Mouse (Mus musculus): ENCODE data around the gene BC107364. TPM values are rescaled to one million over a fixed set of nuclear protein-coding genes. Genes with fewer than 3 reads are reported as not detected.
"Not testable (repeated sequence)": the region's sequence is repeated elsewhere in the genome, so short reads cannot be mapped to it uniquely, and the experiment has no call there.

BC107364 gene
- polyA plus RNA-seq, 1 experiment from 2014 or later: not detected

GRCm38 (mm10) chr3:96403016-96403415 is 49.1 kb downstream of the BC107364 start:
- no peak overlapping the region for H3K4me3 ChIP-seq (ENCODE audit: inconsistent target)
- WGBS (ENCODE audit: missing documents): 33% methylated on average over 1 of the region's 1 CpGs

GRCm38 (mm10) chr3:96401832-96402501 is 50.1 kb downstream of the BC107364 start:
- 4% methylated on average over 41 of the region's 41 CpGs for WGBS (ENCODE audit: missing documents)
- Histone ChIP-seq H3K4me3 (ENCODE audit: inconsistent target) (peak overlapping the region; percentile 3; the same call in 1 of the 2 replicates), H3K36me3 (ENCODE audit: inconsistent target) (no peaks in the 10 kb centered on the region), H3K27ac (no peak overlapping the region), H3K79me2 (ENCODE audit: inconsistent target) (no peaks in the 10 kb centered on the region)

More at GRCm38 (mm10) chr3:96403016-96403415, 49.1 kb downstream of the BC107364 start:
- H3K79me2 ChIP-seq (ENCODE audit: inconsistent target): no peaks in the 10 kb centered on the region
- H3K36me3 ChIP-seq (ENCODE audit: inconsistent target): no peaks in the 10 kb centered on the region
- no peak overlapping the region for H3K27ac ChIP-seq

GRCm38 (mm10) chr3:96401474-96401831 is 50.7 kb downstream of the BC107364 start:
- Histone ChIP-seq H3K27ac (no peak overlapping the region), H3K36me3 (ENCODE audit: inconsistent target) (no peaks in the 10 kb centered on the region), H3K79me2 (ENCODE audit: inconsistent target) (no peaks in the 10 kb centered on the region), H3K4me3 (ENCODE audit: inconsistent target) (peak overlapping the region; percentile 3; the same call in 1 of the 2 replicates)
- WGBS (ENCODE audit: missing documents): 11% methylated on average over 13 of the region's 13 CpGs

- H3K36me3 ChIP-seq (ENCODE audit: inconsistent target): no peaks in the 10 kb centered on the region
- 16% methylated on average over 5 of the region's 5 CpGs for WGBS (ENCODE audit: missing documents)
- H3K4me3 ChIP-seq (ENCODE audit: inconsistent target): no peak overlapping the region
- H3K79me2 ChIP-seq (ENCODE audit: inconsistent target): no peaks in the 10 kb centered on the region
- no peak overlapping the region for H3K27ac ChIP-seq
Measured at GRCm38 (mm10) chr3:96398911-96399310, 53.2 kb downstream of the BC107364 start.

- H3K36me3 ChIP-seq (ENCODE audit: inconsistent target): no peaks in the 10 kb centered on the region
- H3K4me3 ChIP-seq (ENCODE audit: inconsistent target): no peak overlapping the region
- no peak overlapping the region for H3K27ac ChIP-seq
- H3K79me2 ChIP-seq (ENCODE audit: inconsistent target): no peaks in the 10 kb centered on the region
- 91% methylated on average over 7 of the region's 7 CpGs for WGBS (ENCODE audit: missing documents)
Measured at GRCm38 (mm10) chr3:96396857-96397256, 55.2 kb downstream of the BC107364 start.

DNA sequence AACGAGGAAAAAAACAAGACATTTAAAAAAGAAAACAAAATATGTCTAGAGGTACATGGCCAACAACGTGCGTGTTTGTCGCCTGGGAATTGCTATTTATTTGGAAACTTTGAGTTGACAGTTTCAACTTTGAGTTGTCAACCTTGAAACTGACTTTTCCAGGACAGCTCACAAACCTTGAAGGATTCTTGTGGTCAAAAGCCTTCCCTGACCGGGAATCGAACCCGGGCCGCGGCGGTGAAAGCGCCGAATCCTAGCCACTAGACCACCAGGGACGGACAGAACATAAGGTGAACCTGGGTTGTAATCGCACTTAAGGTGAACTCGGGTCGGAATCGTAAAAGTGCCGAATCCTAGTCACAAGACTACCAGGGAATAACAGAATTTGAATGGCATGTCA is 64.9 kb downstream of the BC107364 start:
- H3K79me2 ChIP-seq (ENCODE audit: inconsistent target); H3K36me3 ChIP-seq (ENCODE audit: inconsistent target); H3K4me3 ChIP-seq (ENCODE audit: inconsistent target); H3K27ac ChIP-seq: not testable (repeated sequence)
- WGBS (ENCODE audit: missing documents): no CpG with 5 or more reads among the region's 18 CpGs

Other genes starting within 250 kb of the BC107364 start
- gene Bola1, start 232.6 kb downstream of the BC107364 start, polyA plus RNA-seq (2018): 5.3 to 18.4 TPM (median 17.6 TPM) in 3 replicates
- gene Hist2h2ab, start 232.4 kb downstream of the BC107364 start, polyA plus RNA-seq (2018): not detected in 3 replicates
- not detected in 3 replicates for gene Hist2h2ac, start 231.4 kb downstream of the BC107364 start, polyA plus RNA-seq (2018)
- gene Hist2h2be, start 231.2 kb downstream of the BC107364 start, polyA plus RNA-seq (2018): 5.7 to 13.3 TPM (median 6.8 TPM) in 3 replicates
- gene Hist2h3c2, start 213.2 kb downstream of the BC107364 start, polyA plus RNA-seq (2018): 2.4 to 4.9 TPM (median 3.8 TPM) in 3 replicates
- gene Hist2h2aa2, start 212.0 kb downstream of the BC107364 start, polyA plus RNA-seq (2018): 57.1 to 112 TPM (median 105 TPM) in 3 replicates
- 24.8 to 42.2 TPM (median 31.8 TPM) in 3 replicates for gene Hist2h2aa1, start 206.8 kb downstream of the BC107364 start, polyA plus RNA-seq (2018)
- 1.7 to 8.5 TPM (median 4.8 TPM) in 3 replicates for gene Hist2h3c1, start 205.6 kb downstream of the BC107364 start, polyA plus RNA-seq (2018)
- 0.30 to 0.62 TPM in 2 of 3 replicates, not detected in the other for gene Hist2h4, start 189.0 kb downstream of the BC107364 start, polyA plus RNA-seq (2018)
- gene Hist2h3b, start 183.7 kb downstream of the BC107364 start, polyA plus RNA-seq (2018): not detected in 3 replicates
- not detected in 3 replicates for gene Hist2h2bb, start 182.6 kb downstream of the BC107364 start, polyA plus RNA-seq (2018)
- 189 to 290 TPM (median 287 TPM) in 3 replicates for gene Fcgr1, start 158.3 kb downstream of the BC107364 start, polyA plus RNA-seq (2018)
- gene Hfe2, start 72.9 kb upstream of the BC107364 start, polyA plus RNA-seq (2018): not detected in 3 replicates
- gene Txnip, start 105.7 kb upstream of the BC107364 start, polyA plus RNA-seq (2018): 198 to 536 TPM (median 239 TPM) in 3 replicates
- gene Gm16253, start 124.7 kb upstream of the BC107364 start, polyA plus RNA-seq (2018): not detected in 3 replicates
- gene Polr3gl, start 141.9 kb upstream of the BC107364 start, polyA plus RNA-seq (2018): 31.8 to 127 TPM (median 41.1 TPM) in 3 replicates
- 0.07 to 0.15 TPM in 2 of 3 replicates, not detected in the other for gene Ankrd34a, start 144.3 kb upstream of the BC107364 start, polyA plus RNA-seq (2018)
- gene Lix1l, start 148.8 kb upstream of the BC107364 start, polyA plus RNA-seq (2018): 7.5 to 9.5 TPM (median 8.3 TPM) in 3 replicates
- 28.6 to 43.9 TPM (median 42.7 TPM) in 3 replicates for gene Rbm8a, start 177.6 kb upstream of the BC107364 start, polyA plus RNA-seq (2018)
- 17.2 to 29.8 TPM (median 26.2 TPM) in 3 replicates for gene Pex11b, start 183.1 kb upstream of the BC107364 start, polyA plus RNA-seq (2018)
- not detected in 3 replicates for gene Gm42957, start 183.2 kb upstream of the BC107364 start, polyA plus RNA-seq (2018)
- gene Itga10, start 193.3 kb upstream of the BC107364 start, polyA plus RNA-seq (2018): 0.10 to 0.32 TPM (median 0.29 TPM) in 3 replicates
- 0.03 to 0.07 TPM in 2 of 3 replicates, not detected in the other for gene Ankrd35, start 217.8 kb upstream of the BC107364 start, polyA plus RNA-seq (2018)
- gene Pias3, start 244.1 kb upstream of the BC107364 start, polyA plus RNA-seq (2018): 13.0 to 14.5 TPM (median 14.1 TPM) in 3 replicates